Mouse (Mus musculus) spleen, adult 2 months (tissue): ENCODE data around the gene Prss48.

Experiments used
- CTCF ChIP-seq: fragments of 200-500 bp; IDR thresholded peaks from 2 replicates; pipeline ENCODE4 v1.5.1; 2011; ENCODE audit warnings: mild to moderate bottlenecking, inconsistent platforms; ENCODE audit not compliant: insufficient read depth, insufficient read length, insufficient replicate concordance; ENCODE audit errors: extremely low read depth
- POLR2A ChIP-seq: fragments of 200-500 bp; IDR thresholded peaks from 2 replicates; pipeline ENCODE4 v1.6.1; 2011; ENCODE audit warnings: low read depth, low read length, inconsistent platforms

DNA sequence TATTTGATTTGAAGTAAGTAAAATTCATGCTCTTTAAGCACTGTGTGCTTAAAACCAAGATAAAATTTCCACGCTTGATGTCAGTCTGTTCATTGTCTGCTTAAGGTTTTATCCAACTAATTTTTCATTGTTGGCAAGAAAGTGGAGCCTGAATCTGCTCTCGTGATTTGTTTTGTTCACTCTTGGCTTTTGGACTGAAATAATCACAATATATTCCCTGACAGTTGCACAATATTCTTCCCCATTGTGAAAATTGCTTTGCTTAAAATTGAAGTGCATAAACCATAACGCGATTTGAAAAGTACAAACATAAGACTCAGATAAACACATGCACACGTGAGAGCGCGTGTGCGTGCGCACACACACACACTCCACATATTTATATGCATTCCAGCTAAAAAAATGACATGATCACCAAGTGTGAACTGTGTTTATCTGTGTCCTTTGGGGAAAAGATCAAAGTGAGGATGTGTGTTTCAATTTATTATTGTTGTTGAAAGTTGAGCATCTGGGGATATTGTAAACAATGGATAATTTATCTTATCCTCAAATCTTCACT is 35.7 kb upstream of the Prss48 start:
- no peak for TF ChIP-seq CTCF
- no peak for TF ChIP-seq POLR2A
